Mouse (Mus musculus): ENCODE results near the gene Cant1.

DNA sequence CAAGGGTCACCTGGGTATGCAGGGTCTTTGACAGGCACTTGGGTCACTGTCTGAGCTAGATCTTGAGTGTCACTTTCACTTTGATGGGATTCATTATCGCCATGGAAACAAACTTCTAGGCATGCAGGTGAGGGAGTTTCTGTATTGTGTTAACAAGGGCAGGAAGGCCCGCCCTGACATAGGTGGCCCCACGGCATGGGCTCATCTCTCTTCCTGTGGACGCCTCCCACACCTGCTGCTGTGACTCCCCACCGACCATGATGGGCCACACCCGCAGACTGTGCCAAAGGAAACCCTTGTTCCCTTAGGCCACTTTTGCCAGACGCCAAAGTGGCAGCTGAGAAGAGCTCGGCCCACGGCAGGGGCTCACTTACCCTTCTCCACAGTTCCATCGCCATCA, 8.4 kb downstream of the Cant1 start:
- TF ChIP-seq EP300 (optimal IDR thresholded peaks at IDR 0.05), result no peak
- TF ChIP-seq CTCF (IDR thresholded peaks at IDR 0.05; ENCODE audit: low read depth), result no peak
